ENCODE assay signal across 8 mouse cellular contexts in the genomic region with DNA sequence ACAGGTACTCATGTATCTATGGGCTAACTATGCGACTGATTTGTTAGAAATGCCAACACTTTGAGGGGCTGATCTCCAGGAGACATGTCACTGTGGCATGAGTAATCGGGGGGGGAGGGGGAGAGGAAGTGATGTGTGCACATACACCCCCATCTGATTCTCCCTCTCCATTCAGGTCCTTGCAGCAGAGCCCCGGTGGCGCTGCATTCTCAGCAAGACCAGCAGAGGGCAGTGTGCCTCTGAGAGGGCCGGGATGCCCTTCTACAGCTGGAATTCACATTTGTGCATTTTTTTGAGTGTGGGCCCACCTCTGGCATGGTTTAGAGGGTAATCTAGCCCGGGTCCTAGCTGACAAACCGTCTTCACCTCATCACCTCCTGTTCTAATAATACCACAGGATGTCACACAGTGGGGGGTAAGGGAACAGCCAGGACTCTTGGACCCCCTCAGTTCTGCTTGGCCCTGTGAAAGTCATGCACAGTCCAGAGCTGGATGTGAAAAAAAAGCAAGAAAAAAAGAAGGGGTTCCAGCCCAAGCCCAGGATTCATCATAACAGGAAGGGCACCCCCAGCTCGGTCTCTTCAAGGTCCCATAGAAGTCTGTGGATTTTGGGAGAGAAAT.
DNase-seq lines count a peak whose midpoint lies in the region; ATAC-seq lines count a peak whose summit lies in the region.

No protein-coding gene starts in this region.

- DNase-seq in spleen, postnatal 10 days (ENCODE audit: low spot score in 2 of 2): peak; percentile 14 to 54
- no peak for DNase-seq in spleen, adult 12 weeks (ENCODE audit: low spot score)
- DNase-seq in embryo, embryonic 10.5 days (ENCODE audit: low spot score): peak; percentile 81
- DNase-seq in thymus, postnatal 25 days: peak; percentile 21

- no peak overlapping the region for H3K9ac ChIP-seq in kidney, embryonic 14.5 days (ENCODE audit: low read depth, low read length)
- H3K9ac ChIP-seq in limb, embryonic 12.5 days (replicated peaks): no peak overlapping the region
- no peak overlapping the region for H3K9ac ChIP-seq in neural tube, embryonic 14.5 days (replicated peaks; ENCODE audit: low read depth, low read length)

- no peak overlapping the region for H3K4me3 ChIP-seq in kidney, embryonic 14.5 days (ENCODE audit: low read length)
- H3K4me3 ChIP-seq in limb, embryonic 12.5 days (replicated peaks): no peak overlapping the region
- no peak overlapping the region for H3K4me3 ChIP-seq in neural tube, embryonic 14.5 days (ENCODE audit: low read depth, low read length)

- no peak overlapping the region for H3K27ac ChIP-seq in kidney, embryonic 14.5 days (ENCODE audit: low read depth, low read length)
- no peak overlapping the region for H3K27ac ChIP-seq in limb, embryonic 12.5 days
- no peak overlapping the region for H3K27ac ChIP-seq in neural tube, embryonic 14.5 days (ENCODE audit: low read depth, low read length)

- no peaks in the 10 kb centered on the region for H3K27me3 ChIP-seq in kidney, embryonic 14.5 days (ENCODE audit: control insufficient read depth, insufficient read depth, low read length)
- H3K27me3 ChIP-seq in limb, embryonic 12.5 days: peaks cover 31% of the 10 kb centered on the region
- H3K27me3 ChIP-seq in neural tube, embryonic 14.5 days (ENCODE audit: control insufficient read depth, insufficient read depth, low read length): no peaks in the 10 kb centered on the region

- H3K4me1 ChIP-seq in kidney, embryonic 14.5 days (ENCODE audit: control insufficient read depth, insufficient read depth, low read length): no peaks in the 10 kb centered on the region
- peaks cover 24% of the 10 kb centered on the region for H3K4me1 ChIP-seq in limb, embryonic 12.5 days (replicated peaks)
- no peaks in the 10 kb centered on the region for H3K4me1 ChIP-seq in neural tube, embryonic 14.5 days (ENCODE audit: control insufficient read depth, insufficient read depth, low read length)

- H3K4me2 ChIP-seq in kidney, embryonic 14.5 days (replicated peaks; ENCODE audit: low read depth, low read length): no peak overlapping the region
- H3K4me2 ChIP-seq in limb, embryonic 12.5 days: no peak overlapping the region
- H3K4me2 ChIP-seq in neural tube, embryonic 14.5 days (ENCODE audit: low read depth, low read length): no peak overlapping the region

- H3K36me3 ChIP-seq in kidney, embryonic 14.5 days (ENCODE audit: control insufficient read depth, insufficient read depth, low read length): no peaks in the 10 kb centered on the region
- no peaks in the 10 kb centered on the region for H3K36me3 ChIP-seq in limb, embryonic 12.5 days
- no peaks in the 10 kb centered on the region for H3K36me3 ChIP-seq in neural tube, embryonic 14.5 days (ENCODE audit: control insufficient read depth, insufficient read depth, low read length)

- peak; percentile 63 for ATAC-seq in granulocyte monocyte progenitor cell, adult 5-6 weeks (replicated peaks; ENCODE audit: poor library complexity, severe bottlenecking)
- ATAC-seq in kidney, embryonic 14.5 days (ENCODE audit: low FRiP score, low TSS enrichment): peak; percentile 34; the same call in 1 of the 2 replicates
- 0 out of 2 replicates have a peak, but pooled peaks have one; percentile 34 for ATAC-seq in limb, embryonic 12.5 days (ENCODE audit: insufficient number of reproducible peaks, insufficient read depth, low FRiP score, low TSS enrichment, low read depth)
- peak; percentile 75; the same call in 1 of the 2 replicates for ATAC-seq in neural tube, embryonic 14.5 days (ENCODE audit: low read depth)

- 18% methylated on average over 8 of the region's 8 CpGs for WGBS in kidney, embryonic 14.5 days
- 12% methylated on average over 8 of the region's 8 CpGs for WGBS in limb, embryonic 12.5 days
- WGBS in neural tube, embryonic 14.5 days: 24% methylated on average over 8 of the region's 8 CpGs

- H3K9me3 ChIP-seq in kidney, embryonic 14.5 days (ENCODE audit: control insufficient read depth, low read length): no peaks in the 10 kb centered on the region
- no peaks in the 10 kb centered on the region for H3K9me3 ChIP-seq in limb, embryonic 12.5 days
- H3K9me3 ChIP-seq in neural tube, embryonic 14.5 days (ENCODE audit: control insufficient read depth, low read length): no peaks in the 10 kb centered on the region
